Mouse (Mus musculus) testis, adult 2 months (tissue): Measurements from ENCODE around the gene Myo1e.

ENCODE experiments used
- CTCF ChIP-seq: fragments of 200-500 bp; IDR thresholded peaks from 2 replicates; pipeline ENCODE4 v1.5.1; 2012; ENCODE audit warnings: low read depth, mild to moderate bottlenecking, inconsistent platforms, low read length, moderate library complexity; ENCODE audit not compliant: control insufficient read depth, insufficient read depth, insufficient replicate concordance
- POLR2A ChIP-seq: fragments of 200-500 bp; IDR thresholded peaks from 2 replicates; pipeline ENCODE4 v1.6.1; 2012; ENCODE audit warnings: low read depth, mild to moderate bottlenecking, inconsistent platforms, low read length, moderate library complexity; ENCODE audit not compliant: control insufficient read depth

DNA sequence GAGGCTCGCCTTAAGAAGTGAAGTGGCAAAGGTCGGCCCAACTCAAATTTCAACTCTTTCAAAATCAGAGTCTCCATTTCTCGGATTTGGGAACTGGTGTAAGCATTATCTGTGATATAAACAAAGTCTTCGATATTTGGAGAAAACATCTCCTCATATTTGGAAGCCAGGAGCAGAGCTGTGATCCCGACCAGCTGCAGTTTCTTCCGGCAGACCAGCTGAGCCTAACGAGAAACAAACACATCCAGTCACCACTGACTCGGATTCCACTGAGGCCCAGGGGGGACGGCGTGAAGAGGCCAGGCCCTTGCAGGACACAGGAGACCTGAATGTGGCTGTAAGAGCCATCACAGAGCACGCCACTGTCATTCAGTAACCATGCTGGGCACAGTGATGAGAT lies 203.5 kb downstream of the Myo1e start:
- TF ChIP-seq CTCF (no peak), POLR2A (no peak)
